Mouse (Mus musculus): ENCODE data around the gene Cyp2d12.
"Not testable (repeated sequence)": the region's sequence is repeated elsewhere in the genome, so short reads cannot be mapped to it uniquely, and the experiment has no call there.

Cyp2d12 gene

GRCm38 (mm10) chr15:82554531-82555230, at the start of gene Cyp2d12:
Gene Cyp2d12, plus strand, starts transcription at chr15:82555072.
- CTCF ChIA-PET = interaction anchor here (0.6 kb wide), 1 partner anchor 16 kb away, joined by 7 read pairs; no protein-coding TSS in a partner anchor

GRCm38 (mm10) chr15:82506971-82507370, 47.9 kb upstream of the Cyp2d12 start:
- CTCF ChIA-PET = no interaction called here

- CTCF ChIA-PET = not testable (repeated sequence)
Measured at GRCm38 (mm10) chr15:82507740-82508139, 47.1 kb upstream of the Cyp2d12 start.

- CTCF ChIA-PET = not testable (repeated sequence)
Measured at GRCm38 (mm10) chr15:82509495-82509894, 45.4 kb upstream of the Cyp2d12 start.

GRCm38 (mm10) chr15:82510500-82510899, 44.4 kb upstream of the Cyp2d12 start:
- CTCF ChIA-PET = not testable (repeated sequence)

DNA sequence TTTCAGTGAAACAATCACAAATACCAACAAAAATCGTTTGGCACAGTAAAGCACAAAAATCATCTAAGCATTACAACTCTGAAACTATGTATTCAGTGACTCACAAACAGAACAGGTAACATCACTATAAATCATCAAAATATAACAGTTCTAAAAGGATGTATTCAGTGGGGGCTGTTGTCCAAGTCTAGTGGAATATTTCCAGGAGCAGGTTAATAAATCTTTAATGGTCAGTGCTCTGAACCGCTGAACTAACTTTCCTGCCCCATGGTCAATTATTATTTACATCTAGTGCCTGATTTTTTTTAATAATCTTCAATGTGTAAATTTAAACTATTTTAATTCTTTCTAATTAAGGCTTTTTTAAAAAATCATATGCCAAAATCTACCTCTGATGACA, 42.8 kb upstream of the Cyp2d12 start:
- CTCF ChIA-PET = not testable (repeated sequence)

DNA sequence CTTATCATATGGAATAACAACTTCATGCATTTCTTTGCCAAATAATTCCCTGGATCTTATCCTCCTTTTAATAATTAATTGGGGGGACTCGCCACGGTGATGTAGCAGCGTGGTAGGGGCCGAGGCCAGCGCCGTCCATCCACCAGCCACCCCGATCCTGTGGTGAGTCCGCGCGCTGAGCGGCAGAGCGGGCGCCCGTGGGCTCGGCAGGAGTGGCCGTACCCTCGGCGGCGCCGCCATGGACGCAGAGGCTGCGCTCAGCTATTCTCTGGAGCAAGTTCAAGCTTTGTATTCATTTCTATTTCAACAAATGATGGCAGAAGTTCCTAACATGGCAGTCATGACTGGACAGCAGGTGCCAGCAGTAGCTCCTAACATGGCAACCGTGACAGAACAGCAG, 38.7 kb upstream of the Cyp2d12 start:
- CTCF ChIA-PET = not testable (repeated sequence)

DNA sequence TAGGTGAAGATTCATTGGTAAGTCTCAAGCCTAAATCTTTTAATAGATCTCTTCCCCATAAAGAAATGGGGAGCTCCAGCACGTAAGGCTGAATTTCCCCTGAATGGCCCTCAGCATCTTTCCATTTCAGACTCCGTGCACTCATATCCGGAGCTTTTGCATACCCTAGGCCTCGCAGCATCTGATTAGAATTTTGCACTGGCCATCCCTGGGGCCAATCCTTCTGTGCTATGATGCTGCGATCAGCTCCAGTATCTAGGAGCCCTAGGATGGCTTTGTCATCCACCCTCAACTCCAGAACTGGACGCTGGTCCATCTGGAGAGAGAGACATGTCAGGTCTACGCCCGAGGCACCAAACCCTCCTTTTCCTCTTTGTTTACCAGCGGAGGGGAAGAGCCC, 27.5 kb upstream of the Cyp2d12 start:
- CTCF ChIA-PET = not testable (repeated sequence)

DNA sequence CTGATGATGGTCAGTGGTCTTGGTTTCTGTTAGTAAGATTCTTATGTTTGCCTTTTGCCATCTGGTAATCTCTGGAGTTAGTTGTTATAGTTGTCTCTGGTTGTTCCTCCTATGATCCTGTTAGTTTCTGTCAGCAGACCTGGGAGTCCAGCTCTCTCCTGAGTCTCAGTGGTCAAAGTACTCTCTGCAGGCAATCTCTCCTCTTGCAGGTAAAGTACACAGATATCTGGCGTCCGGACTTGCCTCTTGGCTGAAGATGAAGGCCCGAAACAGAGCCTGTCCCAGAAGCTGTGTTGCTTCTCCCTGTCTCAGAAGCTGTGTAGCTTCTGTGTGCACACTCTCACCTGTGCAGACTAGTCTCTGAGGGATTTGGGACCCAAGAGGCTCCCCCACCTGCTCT, 22.2 kb upstream of the Cyp2d12 start:
- CTCF ChIA-PET = not testable (repeated sequence)

- CTCF ChIA-PET = not testable (repeated sequence)
Measured at GRCm38 (mm10) chr15:82542976-82543375, 11.9 kb upstream of the Cyp2d12 start.

DNA sequence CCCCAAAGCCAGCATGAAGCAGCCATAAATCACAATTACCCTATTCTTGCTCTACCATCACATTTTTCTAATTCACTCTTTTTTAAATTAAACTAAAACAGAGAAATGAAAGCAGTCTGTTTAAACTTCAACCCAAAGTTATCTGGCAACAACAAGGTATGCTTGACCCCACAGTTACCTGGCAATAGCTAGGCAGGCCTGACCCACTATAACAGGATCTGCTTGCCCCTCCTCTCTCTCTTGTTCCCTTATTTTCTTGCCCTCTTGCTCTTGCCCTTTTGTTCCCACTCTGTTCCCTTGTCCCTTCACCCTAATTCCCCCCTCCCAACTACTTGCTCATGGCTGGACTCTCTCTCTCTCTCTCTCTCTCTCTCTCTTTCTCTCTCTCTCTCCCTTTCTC, 10.3 kb upstream of the Cyp2d12 start:
- CTCF ChIA-PET = not testable (repeated sequence)

DNA sequence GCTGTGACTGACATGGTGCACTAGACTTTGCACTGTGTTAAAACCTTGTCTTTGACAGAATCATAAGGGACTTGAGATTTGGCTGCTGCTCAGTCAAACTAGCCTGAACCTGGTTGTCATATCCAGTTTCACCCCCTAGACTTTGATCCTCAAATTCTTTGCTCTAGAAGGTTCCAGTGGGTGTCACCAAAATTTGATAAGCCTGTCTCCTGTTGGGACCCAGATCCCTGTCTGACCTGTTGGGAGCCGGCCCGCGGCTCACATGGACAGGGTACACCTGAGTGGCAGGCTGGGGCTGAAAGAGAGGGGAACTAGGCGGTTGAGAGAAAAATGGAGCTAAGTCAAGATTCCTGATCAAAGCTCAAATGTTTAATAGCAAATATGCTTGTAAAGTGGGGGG, 7.1 kb upstream of the Cyp2d12 start:
- CTCF ChIA-PET = not testable (repeated sequence)

- CTCF ChIA-PET = not testable (repeated sequence)
Measured at GRCm38 (mm10) chr15:82553211-82553610, 1.7 kb upstream of the Cyp2d12 start.

- CTCF ChIA-PET = no interaction called here
Measured at GRCm38 (mm10) chr15:82572856-82573255, 18.0 kb downstream of the Cyp2d12 start.

- CTCF ChIA-PET = no interaction called here
Measured at GRCm38 (mm10) chr15:82579071-82579470, 24.2 kb downstream of the Cyp2d12 start.

GRCm38 (mm10) chr15:82582621-82583020, 27.7 kb downstream of the Cyp2d12 start:
- CTCF ChIA-PET = no interaction called here

All from spleen, embryonic (tissue).